Comparison of ENCODE assay signal across 13 mouse cellular contexts in the genomic region with DNA sequence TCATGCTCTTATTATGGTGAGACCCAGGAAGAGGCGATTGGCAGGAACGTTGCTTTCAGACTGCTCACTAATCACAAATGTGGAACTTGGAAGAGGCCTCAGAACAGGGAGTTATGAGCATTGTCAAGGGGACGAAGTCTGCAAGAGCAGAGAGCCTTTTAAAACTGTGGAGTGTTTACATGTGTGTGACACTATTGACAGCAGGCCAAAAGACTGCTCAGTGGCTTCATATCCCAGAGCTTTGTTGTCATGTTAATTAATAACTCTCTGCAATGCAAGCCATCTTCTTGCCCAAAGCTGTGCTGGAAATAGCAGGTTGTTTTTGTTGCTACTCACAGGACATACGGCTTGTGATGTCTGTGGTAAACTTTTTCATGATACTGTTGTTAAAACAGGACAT. TPM values are rescaled to one million over a fixed set of nuclear protein-coding genes. Genes with fewer than 3 reads are reported as not detected.
DNase-seq lines count a peak whose midpoint lies in the region; ATAC-seq and TF ChIP-seq lines count a peak whose summit lies in the region.
"Had no signal": no experiment of that assay in that cellular context is flagged by ENCODE, and none has a peak within 500 bp of the region (broad histone marks: within the 10 kb centered on the region; RNA-seq: fewer than 3 reads in every experiment).

No protein-coding gene starts in this region.

- 34% methylated on average over 4 of the region's 4 CpGs for WGBS in kidney, postnatal 0 days
- WGBS in kidney, embryonic 15.5 days = 42% methylated on average over 4 of the region's 4 CpGs

- H3K9ac ChIP-seq in kidney, postnatal 0 days (ENCODE audit: low read depth, low read length) = no peak overlapping the region
- H3K9ac ChIP-seq in kidney, embryonic 15.5 days = no peak overlapping the region
- H3K9ac ChIP-seq: liver, embryonic 13.5 days had no signal

- no peak overlapping the region for H3K4me2 ChIP-seq in kidney, postnatal 0 days (ENCODE audit: low read length)
- H3K4me2 ChIP-seq in kidney, embryonic 15.5 days = no peak overlapping the region
- H3K4me2 ChIP-seq: liver, embryonic 13.5 days had no signal

- no peaks in the 10 kb centered on the region for H3K36me3 ChIP-seq in kidney, postnatal 0 days (ENCODE audit: insufficient read depth, low read length)
- no peaks in the 10 kb centered on the region for H3K36me3 ChIP-seq in kidney, embryonic 15.5 days
- H3K36me3 ChIP-seq: liver, embryonic 13.5 days had no signal

- no peaks in the 10 kb centered on the region for H3K4me1 ChIP-seq in kidney, postnatal 0 days (replicated peaks; ENCODE audit: insufficient read depth, low read length)
- peaks cover 9% of the 10 kb centered on the region for H3K4me1 ChIP-seq in kidney, embryonic 15.5 days
- H3K4me1 ChIP-seq: liver, embryonic 13.5 days had no signal

- H3K4me3 ChIP-seq in gastrocnemius, adult 2 months = no peak overlapping the region
- no peak overlapping the region for H3K4me3 ChIP-seq in kidney, postnatal 0 days (replicated peaks; ENCODE audit: low read depth, low read length)
- no peak overlapping the region for H3K4me3 ChIP-seq in kidney, embryonic 15.5 days (replicated peaks)
- H3K4me3 ChIP-seq: liver, embryonic 13.5 days had no signal

- intact Hi-C loops in gastrocnemius, adult 2 months (cut with DNase I) = no loop called here
- intact Hi-C loops in gastrocnemius, postnatal 36 days (cut with DNase I) = no loop called here
- intact Hi-C loops in heart, postnatal 10 days (cut with DNase I) = no loop called here

- TF ChIP-seq CTCF in gastrocnemius, adult 2 months (IDR thresholded peaks at IDR 0.05) = no peak
- TF ChIP-seq CTCF in kidney, postnatal 0 days (IDR thresholded peaks at IDR 0.05; ENCODE audit: low read depth) = no peak

- H3K9me3 ChIP-seq in kidney, postnatal 0 days (replicated peaks; ENCODE audit: low read length) = no peaks in the 10 kb centered on the region
- H3K9me3 ChIP-seq in kidney, embryonic 15.5 days (replicated peaks) = no peaks in the 10 kb centered on the region
- H3K9me3 ChIP-seq: liver, embryonic 13.5 days had no signal

- H3K27ac ChIP-seq in gastrocnemius, adult 2 months = 0 out of 2 replicates have a peak overlapping the region, but pooled peaks have one; percentile 5
- no peak overlapping the region for H3K27ac ChIP-seq in kidney, postnatal 0 days
- H3K27ac ChIP-seq in kidney, embryonic 15.5 days = no peak overlapping the region
- H3K27ac ChIP-seq: liver, embryonic 13.5 days had no signal

- ATAC-seq in kidney, postnatal 0 days (replicated peaks; ENCODE audit: low FRiP score, low read depth) = no peak
- ATAC-seq in kidney, embryonic 15.5 days (replicated peaks; ENCODE audit: low FRiP score) = no peak
- ATAC-seq in cerebellum, adult (ENCODE audit: insufficient number of reproducible peaks, low FRiP score, low TSS enrichment) = no peak

- H3K27me3 ChIP-seq in kidney, postnatal 0 days (ENCODE audit: insufficient read depth, low read length) = no peaks in the 10 kb centered on the region
- H3K27me3 ChIP-seq in kidney, embryonic 15.5 days = no peaks in the 10 kb centered on the region
- H3K27me3 ChIP-seq: liver, embryonic 13.5 days had no signal

- DNase-seq in gastrocnemius, adult 2 months = no peak
- no peak for DNase-seq in gastrocnemius, postnatal 36 days
- DNase-seq in kidney, postnatal 0 days (ENCODE audit: low spot score) = peak; percentile 67
- DNase-seq in heart, postnatal 10 days = peak; percentile 37 to 40
- DNase-seq in lung, postnatal 10 days = peak; percentile 78
- no peak for DNase-seq in layer of hippocampus, postnatal 36 days
- DNase-seq: adrenal gland, postnatal 36 days; cerebellum, postnatal 10 days; liver, embryonic 13.5 days had no signal

RNA-seq across cellular contexts. Expression of a gene that starts 27.9 kb away (rescaled TPM):
- total RNA-seq in gastrocnemius, adult 2 months (2021) = 1 to 10 TPM in 1 of 2 experiments, under 1 TPM in 1; 0.51 to 1.6 TPM
- total RNA-seq in gastrocnemius, postnatal 36 days (2021) = under 1 TPM; 0.64 to 0.99 TPM
- 0.03 and 0.05 TPM in 2 replicates for polyA plus RNA-seq in kidney, postnatal 0 days (2015; fragmentation: Nextera tagmentation; extraction: Ambion mirVana)
- polyA plus RNA-seq in kidney, embryonic 15.5 days (2015; fragmentation: Nextera tagmentation; extraction: Ambion mirVana) = 0.12 and 0.21 TPM in 2 replicates
- total RNA-seq in heart, postnatal 10 days (2021) = 1 to 10 TPM; 1.3 to 1.4 TPM
- 1 to 10 TPM; 3.5 to 3.7 TPM for total RNA-seq in layer of hippocampus, postnatal 36 days (2021)
- total RNA-seq: hematopoietic stem cell, adult 5-6 weeks; monocyte, adult 5-6 weeks had no signal

Comparison
In these comparisons a context has a peak if more than half of its experiments do, and no peak if none do; other contexts are left out.
1. DNase-seq: peak in kidney, postnatal 0 days (single experiment), heart, postnatal 10 days (2 of 2) and lung, postnatal 10 days (single experiment); none in gastrocnemius, adult 2 months (single experiment), gastrocnemius, postnatal 36 days (0 of 2) and layer of hippocampus, postnatal 36 days (0 of 2).